Mouse (Mus musculus) thymus, adult 2 months (tissue): ENCODE results near the gene Plcb1.

ENCODE experiments used
- CTCF ChIP-seq: fragments of 200-500 bp; IDR thresholded peaks from 2 replicates; pipeline ENCODE4 v1.5.1; 2012; ENCODE audit warnings: mild to moderate bottlenecking, control low read depth, low read length, moderate library complexity, borderline replicate concordance; ENCODE audit not compliant: control insufficient read depth, poor library complexity, insufficient read depth; ENCODE audit errors: extremely low read depth
- POLR2A ChIP-seq: fragments of 200-500 bp; IDR thresholded peaks from 2 replicates; pipeline ENCODE4 v1.6.1; 2012; ENCODE audit warnings: mild to moderate bottlenecking, low read length, control low read depth, moderate library complexity; ENCODE audit not compliant: control insufficient read depth, poor library complexity, insufficient read depth; ENCODE audit errors: extremely low read depth

- TF ChIP-seq CTCF (no peak), POLR2A (no peak)
These were observed 577.1 kb downstream of the Plcb1 start for GRCm38 (mm10) chr2:135362948-135363347.
